Mouse (Mus musculus) spleen, adult 2 months (tissue): ENCODE data around the gene Cenpf. TPM values are rescaled to one million over a fixed set of nuclear protein-coding genes. Genes with fewer than 3 reads are reported as not detected.
A peak's percentile ranks its signal among the peaks of the same experiment; 100 is the strongest.

Experiments used
- DNase-seq, 2 experiments: peaks; one replicate each; pipeline versions ENCODE4 v3.0.0 to v3.0.0-alpha.2; 2012 to 2021; ENCODE audit warnings: low spot score in 2 of 2, low read depth in 1 of 2
- H3K27ac ChIP-seq: fragments of 200-500 bp; 2 replicates; pipeline ENCODE4 v1.5.1; 2012; ENCODE audit warnings: low read length, inconsistent platforms; ENCODE audit not compliant: insufficient read depth
- H3K27me3 ChIP-seq: fragments of 200-500 bp; 2 replicates; pipeline ENCODE4 v1.6.1; 2012; ENCODE audit warnings: mild to moderate bottlenecking, moderate library complexity, low read length, inconsistent platforms; ENCODE audit not compliant: control insufficient read depth, insufficient read depth
- H3K36me3 ChIP-seq: fragments of 200-500 bp; 2 replicates; pipeline ENCODE4 v1.6.1; 2012; ENCODE audit warnings: mild to moderate bottlenecking, low read length, inconsistent platforms; ENCODE audit not compliant: control insufficient read depth, insufficient read depth
- H3K4me1 ChIP-seq: fragments of 200-500 bp; 2 replicates; pipeline ENCODE4 v1.6.1; 2011; ENCODE audit warnings: inconsistent platforms; ENCODE audit not compliant: control insufficient read depth, insufficient read depth, insufficient read length
- H3K4me3 ChIP-seq: fragments of 200-500 bp; 2 replicates; pipeline ENCODE4 v1.5.1; 2011; ENCODE audit warnings: mild to moderate bottlenecking, inconsistent platforms; ENCODE audit not compliant: insufficient read depth, insufficient read length; ENCODE audit errors: extremely low read depth
- CTCF ChIP-seq: fragments of 200-500 bp; IDR thresholded peaks from 2 replicates; pipeline ENCODE4 v1.5.1; 2011; ENCODE audit warnings: mild to moderate bottlenecking, inconsistent platforms; ENCODE audit not compliant: insufficient read depth, insufficient read length, insufficient replicate concordance; ENCODE audit errors: extremely low read depth
- POLR2A ChIP-seq: fragments of 200-500 bp; IDR thresholded peaks from 2 replicates; pipeline ENCODE4 v1.6.1; 2011; ENCODE audit warnings: low read depth, low read length, inconsistent platforms
- WGBS: fragments of 180-500 bp; shearing (Covaris S2); methylation state at CpG from one replicate; pipeline ENCODE4 v1.1.7; 2018; 5-methylcytosine and 5-hydroxymethylcytosine counted together
- polyA plus RNA-seq: library from polyadenylated mRNA; depleted of rRNA; stranded (reverse); fragments of >200 nt; gene quantifications from 2 replicates; pipeline ENCODE4 v1.2.3, GENCODE M21; 2012

The Cenpf gene
- polyA plus RNA-seq, 1 experiment: 1.7 TPM

GRCm38 (mm10) chr1:189675953-189676352 is 11.9 kb downstream of the Cenpf start:
- no peaks in the 10 kb centered on the region for H3K4me1 ChIP-seq
- H3K4me3 ChIP-seq: no peak overlapping the region
- TF ChIP-seq CTCF: no peak
- TF ChIP-seq POLR2A: no peak
- H3K36me3 ChIP-seq: no peaks in the 10 kb centered on the region; the same call in 1 of the 2 replicates
- 93% methylated on average over 4 of the region's 4 CpGs for WGBS
- DNase-seq: no peak
- H3K27me3 ChIP-seq: no peaks in the 10 kb centered on the region
- H3K27ac ChIP-seq: no peak overlapping the region

- TF ChIP-seq CTCF (no peak), POLR2A (no peak)
- no peaks in the 10 kb centered on the region for H3K4me1 ChIP-seq
- no peak overlapping the region for H3K4me3 ChIP-seq
- no peak overlapping the region for H3K27ac ChIP-seq
- WGBS: 91% methylated on average over 1 of the region's 1 CpGs
- no peaks in the 10 kb centered on the region for H3K27me3 ChIP-seq
- H3K36me3 ChIP-seq: no peaks in the 10 kb centered on the region; the same call in 1 of the 2 replicates
- peak; percentile 2 to 16 for DNase-seq
These were observed 12.5 kb downstream of the Cenpf start for GRCm38 (mm10) chr1:189675421-189675820.

- no peaks in the 10 kb centered on the region for H3K36me3 ChIP-seq
- WGBS: 89% methylated on average over 3 of the region's 3 CpGs
- H3K27me3 ChIP-seq: no peaks in the 10 kb centered on the region
- no peak overlapping the region for H3K4me3 ChIP-seq
- TF ChIP-seq POLR2A (no peak), CTCF (no peak)
- no peaks in the 10 kb centered on the region for H3K4me1 ChIP-seq
- H3K27ac ChIP-seq: no peak overlapping the region
- no peak for DNase-seq
These were observed 21.9 kb downstream of the Cenpf start for GRCm38 (mm10) chr1:189665966-189666365.

GRCm38 (mm10) chr1:189664873-189665144 is 23.1 kb downstream of the Cenpf start:
- no peaks in the 10 kb centered on the region for H3K36me3 ChIP-seq
- no peak overlapping the region for H3K4me3 ChIP-seq
- H3K27ac ChIP-seq: no peak overlapping the region
- H3K4me1 ChIP-seq: no peaks in the 10 kb centered on the region
- TF ChIP-seq CTCF (no peak), POLR2A (no peak)
- no peaks in the 10 kb centered on the region for H3K27me3 ChIP-seq
- 91% methylated on average over 4 of the region's 4 CpGs for WGBS
- DNase-seq: no peak

GRCm38 (mm10) chr1:189664061-189664872 is 23.6 kb downstream of the Cenpf start:
- Histone ChIP-seq H3K4me3 (no peak overlapping the region), H3K27me3 (no peaks in the 10 kb centered on the region), H3K27ac (no peak overlapping the region), H3K36me3 (no peaks in the 10 kb centered on the region), H3K4me1 (no peaks in the 10 kb centered on the region)
- DNase-seq: no peak
- WGBS: 96% methylated on average over 10 of the region's 10 CpGs
- TF ChIP-seq CTCF: no peak

GRCm38 (mm10) chr1:189663437-189663836 is 24.4 kb downstream of the Cenpf start:
- 93% methylated on average over 1 of the region's 1 CpGs for WGBS
- H3K36me3 ChIP-seq: no peaks in the 10 kb centered on the region
- no peaks in the 10 kb centered on the region for H3K4me1 ChIP-seq
- no peak overlapping the region for H3K27ac ChIP-seq
- DNase-seq: no peak
- H3K4me3 ChIP-seq: no peak overlapping the region
- H3K27me3 ChIP-seq: no peaks in the 10 kb centered on the region
- TF ChIP-seq CTCF: no peak
- TF ChIP-seq POLR2A: no peak

GRCm38 (mm10) chr1:189661856-189662255 is 26.0 kb downstream of the Cenpf start:
- Histone ChIP-seq H3K36me3 (no peaks in the 10 kb centered on the region), H3K4me3 (no peak overlapping the region), H3K4me1 (no peaks in the 10 kb centered on the region), H3K27ac (no peak overlapping the region), H3K27me3 (no peaks in the 10 kb centered on the region)
- peak; percentile 2; the same call in 1 of the 2 replicates for TF ChIP-seq CTCF
- TF ChIP-seq POLR2A: no peak
- DNase-seq: peak; percentile 15 to 20
